Mouse (Mus musculus) heart, embryonic 10.5 days (tissue): ENCODE measurements around the gene Ccdc34. TPM values are rescaled to one million over a fixed set of nuclear protein-coding genes. Genes with fewer than 3 reads are reported as not detected.
A peak's percentile ranks its signal among the peaks of the same experiment; 100 is the strongest.

Source experiments
- DNase-seq: peaks from one replicate; pipeline ENCODE4 v3.0.0-alpha.2; 2017; ENCODE audit warnings: low spot score
- H3K27ac ChIP-seq: fragments of 300-500 bp; sonication (generic); 2 replicates; pipeline ENCODE4 v1.5.1; 2016; ENCODE audit warnings: mild to moderate bottlenecking
- H3K27me3 ChIP-seq: fragments of 300-500 bp; sonication (generic); 2 replicates; pipeline ENCODE4 v1.6.1; 2016; ENCODE audit warnings: mild to moderate bottlenecking; ENCODE audit not compliant: poor library complexity, insufficient read depth, severe bottlenecking
- H3K36me3 ChIP-seq: fragments of 300-500 bp; sonication (generic); 2 replicates; pipeline ENCODE4 v1.6.1; 2016; ENCODE audit warnings: mild to moderate bottlenecking, moderate library complexity
- H3K4me1 ChIP-seq: fragments of 300-500 bp; sonication (generic); 2 replicates; pipeline ENCODE4 v1.6.1; 2016; ENCODE audit warnings: mild to moderate bottlenecking
- H3K4me3 ChIP-seq: fragments of 300-500 bp; sonication (generic); 2 replicates; pipeline ENCODE4 v1.5.1; 2016; ENCODE audit warnings: mild to moderate bottlenecking, moderate library complexity
- H3K9me3 ChIP-seq: fragments of 300-500 bp; sonication (generic); 2 replicates; pipeline ENCODE4 v1.6.1; 2016; ENCODE audit warnings: mild to moderate bottlenecking, moderate library complexity
- WGBS: fragments of 180-500 bp; shearing (Covaris S2); methylation state at CpG from one replicate; pipeline ENCODE4 v1.1.7; 2016; 5-methylcytosine and 5-hydroxymethylcytosine counted together
- polyA plus RNA-seq: library from polyadenylated mRNA; unstranded; fragments of >200 nt; fragmentation: Nextera tagmentation; extraction: Ambion mirVana; gene quantifications from 2 replicates; pipeline ENCODE4 v1.2.1, GENCODE M21; 2016

Ccdc34 gene
- polyA plus RNA-seq, 1 experiment from 2014 or later: 29.8 TPM

DNA sequence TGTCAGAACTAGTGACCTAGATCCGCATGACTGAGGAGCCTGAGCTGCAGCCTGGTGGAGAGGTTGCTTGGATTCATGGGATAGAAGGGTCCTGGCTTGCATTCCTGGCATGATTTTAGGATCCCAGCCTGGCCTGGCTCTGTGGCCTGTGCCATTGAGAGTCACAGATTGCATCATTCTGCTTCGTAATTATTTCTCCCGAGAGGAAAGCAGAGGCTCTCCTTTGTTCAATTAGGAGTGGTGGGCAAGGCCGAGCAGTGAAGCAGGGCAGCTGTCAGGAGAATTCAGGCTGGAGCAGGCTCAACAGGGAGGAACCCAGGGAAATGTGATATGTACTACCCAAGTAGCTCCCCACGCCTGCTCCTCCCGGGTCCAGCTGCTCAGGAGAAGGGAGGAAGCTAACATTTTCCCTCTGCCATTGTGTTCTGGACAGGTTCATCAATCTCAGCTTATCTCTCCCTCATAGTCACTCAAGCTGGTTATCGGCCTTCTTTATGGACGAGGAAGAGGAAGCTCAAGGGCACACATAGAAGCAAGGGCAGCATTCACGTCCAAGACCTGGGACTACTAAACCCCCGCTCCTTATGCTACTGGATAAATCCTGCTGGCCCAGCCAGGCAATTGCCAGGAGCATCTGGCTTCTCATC lies 162.2 kb downstream of the Ccdc34 start:
- Histone ChIP-seq H3K27me3 (no peaks in the 10 kb centered on the region), H3K27ac (peak overlapping the region; percentile 81), H3K4me1 (peaks cover 24% of the 10 kb centered on the region), H3K4me3 (no peak overlapping the region), H3K36me3 (no peaks in the 10 kb centered on the region), H3K9me3 (no peaks in the 10 kb centered on the region)
- peak; percentile 80 for DNase-seq
- 20% methylated on average over 10 of the region's 10 CpGs for WGBS

- WGBS: 69% methylated on average over 7 of the region's 7 CpGs
- no peaks in the 10 kb centered on the region for H3K9me3 ChIP-seq
- H3K36me3 ChIP-seq: no peaks in the 10 kb centered on the region
- no peak overlapping the region for H3K4me3 ChIP-seq
- H3K27ac ChIP-seq: peak overlapping the region; percentile 81
- no peak for DNase-seq
- peaks cover 24% of the 10 kb centered on the region for H3K4me1 ChIP-seq
- no peaks in the 10 kb centered on the region for H3K27me3 ChIP-seq
Measured at GRCm38 (mm10) chr2:110180316-110180670, 162.7 kb downstream of the Ccdc34 start.

DNA sequence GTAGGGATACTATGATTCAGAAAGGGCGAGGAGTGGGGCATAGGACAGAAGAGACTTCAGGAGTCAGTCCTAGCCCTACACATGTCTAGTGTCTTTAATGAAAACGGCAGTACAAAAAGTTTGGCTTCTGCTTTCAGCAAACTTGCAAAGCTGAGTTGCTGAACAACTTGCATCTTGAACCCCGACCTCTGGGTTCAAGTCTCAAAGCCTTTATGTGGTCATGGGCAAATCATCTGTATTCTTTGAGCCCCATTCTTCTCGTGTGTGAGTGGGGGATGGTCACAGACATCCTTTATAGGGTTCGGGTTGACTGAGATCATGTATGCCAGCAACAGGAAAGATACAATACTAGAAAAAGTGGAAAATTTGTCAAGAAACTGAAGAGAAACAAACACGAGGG lies 164.0 kb downstream of the Ccdc34 start:
- Histone ChIP-seq H3K4me3 (no peak overlapping the region), H3K27ac (no peak overlapping the region), H3K27me3 (no peaks in the 10 kb centered on the region), H3K4me1 (peaks cover 31% of the 10 kb centered on the region), H3K9me3 (no peaks in the 10 kb centered on the region), H3K36me3 (no peaks in the 10 kb centered on the region)
- peak; percentile 24 for DNase-seq
- 80% methylated on average over 6 of the region's 6 CpGs for WGBS

DNA sequence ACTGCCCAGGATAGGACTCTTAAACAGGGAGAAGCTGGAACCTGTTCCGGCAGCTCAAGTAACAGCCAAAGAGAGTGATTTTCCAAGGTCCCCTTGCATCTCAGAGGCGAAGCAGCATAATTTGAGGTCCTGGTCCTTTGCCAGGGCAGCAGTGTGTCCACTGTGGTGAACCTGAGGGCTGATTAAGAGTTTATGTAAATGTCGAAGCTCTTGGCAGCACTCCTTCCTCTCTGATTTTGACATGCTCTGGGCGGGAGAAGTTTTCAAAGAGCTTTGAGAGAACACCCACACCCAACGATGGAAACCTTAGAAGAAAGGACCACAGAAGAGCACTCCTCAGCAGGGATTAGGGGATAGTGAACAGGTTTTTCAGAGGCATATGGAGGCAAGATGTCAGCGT lies 164.6 kb downstream of the Ccdc34 start:
- DNase-seq: peak; percentile 46
- Histone ChIP-seq H3K4me3 (no peak overlapping the region), H3K4me1 (peaks cover 36% of the 10 kb centered on the region), H3K27ac (no peak overlapping the region; the same call in 1 of the 2 replicates), H3K36me3 (no peaks in the 10 kb centered on the region), H3K27me3 (no peaks in the 10 kb centered on the region), H3K9me3 (no peaks in the 10 kb centered on the region)
- 75% methylated on average over 6 of the region's 6 CpGs for WGBS

DNA sequence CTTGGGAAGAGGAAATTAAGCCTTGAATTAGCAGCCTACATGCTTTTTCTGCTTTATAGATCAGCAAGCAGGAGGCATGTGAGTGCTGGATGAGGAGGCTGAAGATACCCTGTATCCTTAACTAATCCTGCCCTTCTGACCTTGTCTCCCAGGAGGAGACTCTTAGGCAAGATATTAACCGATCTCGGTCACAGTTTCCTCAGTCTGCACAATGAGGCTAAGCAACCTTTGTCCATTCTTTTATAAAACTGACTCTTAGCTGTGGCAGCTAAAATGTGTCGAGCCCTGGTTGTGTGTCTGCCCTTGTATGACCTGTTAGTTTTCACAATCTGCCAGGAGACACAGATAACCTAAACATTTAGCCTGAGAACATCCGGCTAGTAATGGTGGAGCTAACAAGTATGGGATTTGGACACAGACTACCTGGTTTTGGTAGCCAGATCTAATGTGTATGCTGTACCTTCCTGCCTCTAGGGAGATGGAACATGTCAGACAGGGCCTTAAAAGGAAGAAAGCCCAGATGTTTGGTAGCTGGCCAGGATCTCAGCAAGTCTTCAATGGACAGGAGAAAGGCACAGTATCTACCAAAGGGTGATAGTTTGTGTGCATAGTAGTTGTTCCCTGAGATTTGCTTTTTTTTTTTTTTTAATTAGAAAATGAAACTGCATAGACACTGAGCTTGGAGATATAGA lies 165.3 kb downstream of the Ccdc34 start:
- H3K27ac ChIP-seq: no peak overlapping the region
- no peak for DNase-seq
- H3K36me3 ChIP-seq: no peaks in the 10 kb centered on the region
- no peak overlapping the region for H3K4me3 ChIP-seq
- H3K27me3 ChIP-seq: no peaks in the 10 kb centered on the region
- peaks cover 33% of the 10 kb centered on the region for H3K4me1 ChIP-seq
- WGBS: 60% methylated on average over 4 of the region's 4 CpGs
- no peaks in the 10 kb centered on the region for H3K9me3 ChIP-seq

DNA sequence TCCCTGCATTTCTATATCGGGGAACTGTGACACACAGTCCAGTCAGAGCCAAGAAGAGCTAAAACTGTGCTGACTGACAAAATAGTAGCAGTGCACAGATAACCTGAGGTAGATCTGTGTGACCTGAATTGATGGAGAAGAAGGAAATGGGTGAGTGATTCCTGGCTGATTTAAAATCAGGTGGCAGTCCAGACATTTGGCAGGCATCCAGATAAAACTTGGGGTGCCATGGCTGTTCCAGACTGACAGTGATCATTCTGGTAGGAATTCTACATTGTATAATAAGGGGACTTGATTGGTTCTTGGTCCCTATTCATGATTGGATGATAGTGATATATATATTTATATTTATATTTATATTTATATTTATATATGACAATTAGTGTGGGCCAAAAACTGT lies 166.5 kb downstream of the Ccdc34 start:
- Histone ChIP-seq H3K4me3 (no peak overlapping the region), H3K27ac (no peak overlapping the region), H3K27me3 (no peaks in the 10 kb centered on the region), H3K36me3 (no peaks in the 10 kb centered on the region), H3K4me1 (peaks cover 35% of the 10 kb centered on the region), H3K9me3 (no peaks in the 10 kb centered on the region)
- DNase-seq: no peak
- 83% methylated on average over 1 of the region's 1 CpGs for WGBS

- Histone ChIP-seq H3K4me1 (peaks cover 25% of the 10 kb centered on the region), H3K27ac (peak overlapping the region; percentile 73), H3K4me3 (peak overlapping the region; percentile 18; the same call in 1 of the 2 replicates), H3K9me3 (no peaks in the 10 kb centered on the region), H3K36me3 (no peaks in the 10 kb centered on the region), H3K27me3 (no peaks in the 10 kb centered on the region)
- DNase-seq: peak; percentile 93
- WGBS: 20% methylated on average over 6 of the region's 6 CpGs
Measured at GRCm38 (mm10) chr2:110186427-110186980, 168.9 kb downstream of the Ccdc34 start.

DNA sequence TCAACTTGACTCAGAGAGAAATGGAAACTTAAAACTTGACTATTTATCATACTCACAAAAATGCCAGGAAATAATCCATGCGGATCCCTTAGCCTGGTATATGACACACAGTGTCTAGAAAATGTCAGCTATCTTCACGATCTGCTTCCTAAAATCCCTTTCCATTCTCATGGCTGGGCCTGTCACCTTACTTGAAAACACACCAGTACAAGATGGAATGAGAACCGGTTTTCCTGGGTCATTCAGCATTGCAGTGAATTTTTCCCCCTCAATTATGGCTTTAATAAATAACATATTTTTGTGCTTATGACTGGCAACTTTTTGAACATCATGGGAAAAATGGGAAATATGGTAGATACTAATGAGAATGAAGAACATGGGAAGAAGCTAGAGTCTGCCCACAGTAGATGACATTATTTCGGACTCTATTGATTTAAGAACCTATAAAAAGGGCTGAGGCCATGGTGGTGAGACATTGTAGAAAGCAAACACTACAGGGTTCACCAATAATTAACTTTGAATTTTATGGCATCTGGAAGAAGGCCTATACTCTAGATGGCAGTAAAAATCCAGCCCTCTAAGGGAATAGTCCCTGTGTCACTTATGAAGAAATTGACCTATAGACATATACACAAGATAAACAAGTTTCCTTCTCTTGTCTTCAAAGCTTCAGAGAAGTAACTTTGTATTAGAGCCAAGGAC lies 171.2 kb downstream of the Ccdc34 start:
- no peak overlapping the region for H3K27ac ChIP-seq
- no peak overlapping the region for H3K4me3 ChIP-seq
- no peaks in the 10 kb centered on the region for H3K9me3 ChIP-seq
- no peak for DNase-seq
- WGBS: 84% methylated on average over 4 of the region's 4 CpGs
- H3K36me3 ChIP-seq: no peaks in the 10 kb centered on the region
- no peaks in the 10 kb centered on the region for H3K27me3 ChIP-seq
- peaks cover 42% of the 10 kb centered on the region for H3K4me1 ChIP-seq

DNA sequence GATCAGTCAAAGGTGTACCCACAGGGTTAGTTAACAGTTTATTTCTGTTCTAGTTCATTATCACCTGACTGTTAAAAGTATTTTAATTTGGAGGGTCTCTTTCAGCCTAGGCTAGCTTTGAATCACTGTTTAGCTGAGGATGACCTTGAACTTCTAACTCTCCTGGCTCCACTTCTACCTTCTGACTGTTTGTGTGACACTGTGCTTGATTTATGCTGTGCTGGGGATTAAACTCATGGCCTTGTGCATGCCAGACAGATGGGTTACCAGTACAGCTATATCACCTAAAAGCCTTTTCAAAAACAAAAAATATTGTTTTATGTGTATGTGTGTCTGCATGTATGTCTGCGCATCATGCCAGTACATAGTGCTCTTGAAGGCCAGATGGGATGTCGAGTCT lies 172.8 kb downstream of the Ccdc34 start:
- WGBS: 89% methylated on average over 2 of the region's 2 CpGs
- Histone ChIP-seq H3K36me3 (no peaks in the 10 kb centered on the region), H3K9me3 (no peaks in the 10 kb centered on the region), H3K4me1 (peaks cover 42% of the 10 kb centered on the region), H3K27ac (no peak overlapping the region), H3K4me3 (no peak overlapping the region), H3K27me3 (no peaks in the 10 kb centered on the region)
- no peak for DNase-seq

DNA sequence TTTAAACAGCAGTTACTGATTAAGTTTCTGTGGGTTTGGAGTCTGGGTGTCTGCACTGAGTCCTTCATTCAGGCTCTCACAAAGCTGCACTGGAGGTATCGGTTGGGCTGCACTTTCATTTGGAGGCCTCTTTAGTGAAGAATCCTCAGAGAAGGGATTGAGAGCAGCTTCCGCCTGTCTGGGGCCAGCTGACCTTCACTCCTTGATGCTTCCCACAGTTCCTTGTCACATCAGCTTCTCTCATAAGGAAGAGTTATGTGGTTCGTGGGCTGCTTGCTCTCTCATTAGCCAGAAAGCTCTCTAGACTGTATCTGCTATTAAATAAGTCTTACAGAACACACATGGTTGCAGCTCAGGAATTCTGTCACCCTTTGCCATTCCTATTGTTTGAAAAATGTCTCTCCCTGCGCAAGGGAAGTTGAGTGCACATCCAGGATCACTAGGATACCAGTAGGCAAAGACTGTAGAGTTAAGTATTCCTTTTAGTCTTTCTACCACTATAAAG lies 173.6 kb downstream of the Ccdc34 start:
- Histone ChIP-seq H3K36me3 (no peaks in the 10 kb centered on the region), H3K27ac (peak overlapping the region; percentile 76), H3K27me3 (no peaks in the 10 kb centered on the region), H3K4me1 (peaks cover 38% of the 10 kb centered on the region), H3K9me3 (no peaks in the 10 kb centered on the region), H3K4me3 (no peak overlapping the region)
- WGBS: 76% methylated on average over 4 of the region's 4 CpGs
- DNase-seq: no peak

DNA sequence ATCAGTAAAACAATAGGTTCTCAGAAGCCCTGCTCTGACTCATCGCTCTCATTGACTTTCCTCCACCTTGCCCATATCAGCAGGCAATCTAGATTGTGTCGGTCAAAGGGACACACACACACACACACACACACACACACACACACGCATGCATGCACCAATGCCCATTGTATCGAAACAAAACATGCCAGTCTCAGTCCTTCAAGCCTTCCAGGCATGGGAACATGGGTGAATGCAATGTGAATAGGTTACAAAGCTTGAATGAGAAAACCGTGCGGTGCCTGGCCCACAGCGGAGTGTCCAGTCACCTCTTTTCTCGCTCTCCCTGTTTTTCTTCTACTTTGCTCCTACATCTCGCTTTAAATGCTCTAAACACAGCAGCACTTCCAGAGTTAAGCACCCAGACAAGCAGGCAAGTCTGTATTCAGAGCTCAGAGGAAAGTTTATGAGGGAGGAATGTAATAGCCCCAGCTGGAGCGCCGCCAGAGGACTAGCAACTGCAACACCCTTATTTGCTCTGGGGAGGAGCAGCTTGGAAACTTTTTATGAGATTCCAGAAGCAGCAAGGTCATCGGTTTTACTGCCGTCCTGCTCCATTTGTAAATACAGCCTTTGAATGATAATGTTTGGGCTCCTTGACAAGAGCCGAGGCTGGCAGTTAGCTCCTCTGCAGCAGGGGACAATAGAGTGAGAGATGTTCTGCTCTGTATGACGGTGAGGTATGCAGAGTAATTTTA lies 174.5 kb downstream of the Ccdc34 start:
- 45% methylated on average over 15 of the region's 15 CpGs for WGBS
- 0 out of 2 replicates have a peak overlapping the region, but pooled peaks have one; percentile 8 for H3K4me3 ChIP-seq
- no peaks in the 10 kb centered on the region for H3K27me3 ChIP-seq
- DNase-seq: no peak
- no peaks in the 10 kb centered on the region for H3K36me3 ChIP-seq
- H3K4me1 ChIP-seq: peaks cover 30% of the 10 kb centered on the region
- no peaks in the 10 kb centered on the region for H3K9me3 ChIP-seq
- peak overlapping the region; percentile 76 for H3K27ac ChIP-seq

GRCm38 (mm10) chr2:110192702-110193312 lies 175.2 kb downstream of the Ccdc34 start:
- no peaks in the 10 kb centered on the region for H3K36me3 ChIP-seq
- H3K4me1 ChIP-seq: peaks cover 27% of the 10 kb centered on the region
- H3K4me3 ChIP-seq: no peak overlapping the region
- no peaks in the 10 kb centered on the region for H3K9me3 ChIP-seq
- WGBS: 48% methylated on average over 3 of the region's 3 CpGs
- H3K27me3 ChIP-seq: no peaks in the 10 kb centered on the region
- H3K27ac ChIP-seq: peak overlapping the region; percentile 76; the same call in 1 of the 2 replicates
- no peak for DNase-seq
